Mouse (Mus musculus) embryonic fibroblast, embryonic 13.5 days (primary cell): Measurements from ENCODE around the gene Gse1. TPM values are rescaled to one million over a fixed set of nuclear protein-coding genes. Genes with fewer than 3 reads are reported as not detected.

ENCODE experiments used
- H3K27ac ChIP-seq: 2 replicates; pipeline ENCODE4 v1.5.1; 2012; ENCODE audit warnings: low read length, control low read depth, inconsistent platforms; ENCODE audit not compliant: insufficient read depth
- H3K4me1 ChIP-seq: 2 replicates; pipeline ENCODE4 v1.6.1; 2011; ENCODE audit warnings: low read length; ENCODE audit not compliant: control insufficient read depth, insufficient read depth
- H3K4me3 ChIP-seq: 2 replicates; pipeline ENCODE4 v1.5.1; 2011; ENCODE audit warnings: mild to moderate bottlenecking, control low read depth, low read length; ENCODE audit not compliant: insufficient read depth
- CTCF ChIP-seq: IDR thresholded peaks from 2 replicates; pipeline ENCODE4 v1.5.1; 2011; ENCODE audit warnings: mild to moderate bottlenecking, control low read depth, low read length, moderate library complexity, borderline replicate concordance; ENCODE audit not compliant: insufficient read depth
- POLR2A ChIP-seq: IDR thresholded peaks from 2 replicates; pipeline ENCODE4 v1.6.1; 2011; ENCODE audit warnings: low read depth, mild to moderate bottlenecking, control low read depth, low read length, moderate library complexity
- polyA plus RNA-seq: library from polyadenylated mRNA; stranded (reverse); fragments of >200 nt; gene quantifications from 2 replicates; pipeline ENCODE4 v1.2.4, GENCODE M21; 2011; ENCODE audit warnings: low read depth; ENCODE audit not compliant: missing spikeins, insufficient read length

Gse1 gene
- polyA plus RNA-seq, 1 experiment: 13.4 TPM

DNA sequence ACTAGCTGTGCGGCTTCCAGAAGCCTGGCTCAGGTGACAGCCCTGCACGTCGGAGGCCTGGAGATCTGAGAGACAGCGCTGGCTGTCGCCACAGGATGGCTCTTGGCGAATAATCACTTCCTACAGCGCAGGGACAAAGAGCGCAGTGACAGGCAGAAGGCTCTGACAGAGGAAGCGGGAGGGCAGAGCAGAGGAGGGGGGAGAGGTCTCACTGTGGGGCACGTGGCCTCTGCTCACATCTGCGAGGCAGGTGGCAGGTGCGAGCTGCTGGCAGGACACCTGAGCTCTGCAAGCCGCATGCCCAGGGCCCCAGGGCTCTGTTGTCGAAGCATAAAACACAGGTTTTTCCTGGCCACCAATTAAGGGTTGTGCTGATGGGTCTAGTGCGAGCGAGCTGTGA lies 78.8 kb downstream of the Gse1 start:
- TF ChIP-seq POLR2A: no peak
- TF ChIP-seq CTCF: no peak
- Histone ChIP-seq H3K4me3 (no peak overlapping the region), H3K27ac (no peak overlapping the region), H3K4me1 (no peaks in the 10 kb centered on the region)

DNA sequence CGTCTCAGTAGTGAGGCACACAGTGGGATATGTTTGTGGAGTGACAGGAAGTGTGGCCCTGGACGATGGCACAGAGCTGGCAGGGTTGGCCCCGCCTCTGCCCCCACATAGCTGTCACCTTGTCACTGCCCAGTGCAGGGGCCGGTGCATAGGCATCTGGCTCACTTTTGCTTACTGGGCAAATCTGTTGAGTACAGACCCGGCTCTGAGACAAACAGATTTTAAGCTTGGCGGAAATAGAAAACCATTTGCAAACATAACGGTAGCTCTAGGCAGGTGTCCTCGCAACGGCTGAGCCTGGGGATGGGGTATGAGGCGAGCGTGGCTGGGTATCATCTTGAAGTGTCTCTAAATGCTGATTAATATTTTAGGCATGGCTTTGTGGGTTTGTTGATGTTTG lies 79.3 kb downstream of the Gse1 start:
- H3K27ac ChIP-seq: no peak overlapping the region
- H3K4me3 ChIP-seq: no peak overlapping the region
- TF ChIP-seq CTCF (no peak), POLR2A (no peak)
- no peaks in the 10 kb centered on the region for H3K4me1 ChIP-seq

DNA sequence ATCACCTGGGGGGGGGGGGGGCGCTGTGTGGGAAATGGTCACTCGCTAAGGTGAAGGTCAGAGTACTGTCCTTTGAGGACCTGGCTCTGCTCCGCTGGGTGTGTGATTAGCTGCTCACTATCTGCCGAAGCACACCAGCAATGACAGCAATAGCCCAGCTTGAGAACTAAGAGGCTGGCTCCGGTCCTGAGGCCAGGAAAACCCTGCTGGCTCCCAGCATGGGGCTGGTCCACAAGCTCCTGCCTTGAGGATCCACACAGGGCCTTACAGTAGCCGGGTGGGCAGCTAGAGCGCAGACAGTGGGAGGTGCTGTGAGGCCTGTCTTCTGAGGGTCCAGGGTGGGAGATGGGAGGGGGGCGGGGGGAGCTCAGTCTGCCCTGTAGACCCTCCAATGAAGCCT lies 79.9 kb downstream of the Gse1 start:
- Histone ChIP-seq H3K4me1 (no peaks in the 10 kb centered on the region), H3K4me3 (no peak overlapping the region), H3K27ac (no peak overlapping the region)
- TF ChIP-seq POLR2A (no peak), CTCF (no peak)

- TF ChIP-seq POLR2A (no peak), CTCF (no peak)
- Histone ChIP-seq H3K4me1 (no peaks in the 10 kb centered on the region), H3K27ac (no peak overlapping the region), H3K4me3 (no peak overlapping the region)
These were observed 80.3 kb downstream of the Gse1 start for GRCm38 (mm10) chr8:120308553-120308952.

- no peak for TF ChIP-seq CTCF
- no peak for TF ChIP-seq POLR2A
- no peak overlapping the region for H3K27ac ChIP-seq
- no peak overlapping the region for H3K4me3 ChIP-seq
- no peaks in the 10 kb centered on the region for H3K4me1 ChIP-seq
These were observed 81.1 kb downstream of the Gse1 start for GRCm38 (mm10) chr8:120309326-120309725.

- no peak overlapping the region for H3K4me3 ChIP-seq
- TF ChIP-seq CTCF (no peak), POLR2A (no peak)
- H3K4me1 ChIP-seq: no peaks in the 10 kb centered on the region
- no peak overlapping the region for H3K27ac ChIP-seq
These were observed 81.8 kb downstream of the Gse1 start for GRCm38 (mm10) chr8:120310063-120310462.

- Histone ChIP-seq H3K27ac (no peak overlapping the region), H3K4me1 (no peaks in the 10 kb centered on the region), H3K4me3 (no peak overlapping the region)
- TF ChIP-seq POLR2A (no peak), CTCF (no peak)
These were observed 84.2 kb downstream of the Gse1 start for GRCm38 (mm10) chr8:120312452-120312851.

GRCm38 (mm10) chr8:120313674-120314073 lies 85.4 kb downstream of the Gse1 start:
- no peak overlapping the region for H3K27ac ChIP-seq
- H3K4me3 ChIP-seq: no peak overlapping the region
- TF ChIP-seq POLR2A (no peak), CTCF (no peak)
- H3K4me1 ChIP-seq: 0 out of 2 replicates have a peak, but pooled peaks cover 2% of the 10 kb centered on the region

GRCm38 (mm10) chr8:120314932-120315331 lies 86.7 kb downstream of the Gse1 start:
- Histone ChIP-seq H3K27ac (no peak overlapping the region), H3K4me3 (no peak overlapping the region), H3K4me1 (peaks cover 5% of the 10 kb centered on the region; the same call in 1 of the 2 replicates)
- TF ChIP-seq CTCF: no peak

DNA sequence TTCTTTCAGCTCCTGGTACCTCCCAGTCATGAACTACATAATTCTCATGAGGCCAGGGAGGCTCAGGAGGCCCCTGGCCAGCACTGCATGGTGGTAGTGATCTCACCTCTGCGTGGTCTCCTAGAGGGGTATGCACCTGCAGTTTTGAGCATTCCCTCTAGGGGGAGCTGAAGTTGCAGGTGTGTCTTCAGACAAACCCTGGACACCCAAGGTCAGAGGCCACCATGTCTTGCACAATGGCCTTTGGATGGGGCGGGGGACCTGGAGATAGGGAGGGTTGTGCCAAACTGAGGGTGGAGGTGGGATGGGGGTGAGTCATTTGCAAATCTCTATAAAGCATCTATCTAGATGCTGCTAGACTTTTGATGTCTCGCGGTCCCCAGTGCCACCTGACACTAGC lies 87.4 kb downstream of the Gse1 start:
- Histone ChIP-seq H3K4me3 (no peak overlapping the region), H3K27ac (no peak overlapping the region), H3K4me1 (peaks cover 5% of the 10 kb centered on the region; the same call in 1 of the 2 replicates)
- TF ChIP-seq CTCF (no peak), POLR2A (no peak)

DNA sequence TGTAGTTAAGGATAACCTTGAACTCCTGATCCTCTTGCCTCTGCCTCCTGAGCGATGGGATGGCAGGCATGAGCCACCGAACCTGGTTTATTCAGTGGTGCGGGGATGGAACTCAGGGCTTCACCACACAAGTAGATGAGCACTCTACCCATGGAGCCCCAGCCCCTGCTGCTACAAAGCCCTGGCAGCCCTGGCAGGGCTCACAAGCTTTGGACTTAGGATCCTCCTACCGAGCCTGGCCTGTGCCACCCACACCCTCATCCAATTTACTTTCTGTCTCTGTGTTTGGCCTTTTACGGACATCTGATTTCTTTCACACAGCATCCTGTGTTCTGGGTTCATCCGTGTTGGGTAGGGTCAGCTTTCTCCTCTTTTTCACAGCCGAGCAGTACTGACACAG lies 88.5 kb downstream of the Gse1 start:
- no peak for TF ChIP-seq CTCF
- no peak for TF ChIP-seq POLR2A
- H3K27ac ChIP-seq: no peak overlapping the region

More for the DNA sequence above, 88.5 kb downstream of the Gse1 start:
- Histone ChIP-seq H3K4me3 (no peak overlapping the region), H3K4me1 (peaks cover 5% of the 10 kb centered on the region; the same call in 1 of the 2 replicates)
